In genomic region chr16:89830221-89830648, GRCm38 (mm10) we compare ENCODE assay signal across 10 mouse cellular contexts.
DNase-seq lines count a peak whose midpoint lies in the region; ATAC-seq and TF ChIP-seq lines count a peak whose summit lies in the region.
"Had no signal": no experiment of that assay in that cellular context is flagged by ENCODE, and none has a peak within 500 bp of the region (broad histone marks: within the 10 kb centered on the region; RNA-seq: fewer than 3 reads in every experiment).

No protein-coding gene starts in this region.

- intact Hi-C loops in gastrocnemius, adult 2 months (cut with DNase I): no loop called here

- peak overlapping the region; percentile 69; the same call in 1 of the 2 replicates for H3K27ac ChIP-seq in gastrocnemius, adult 2 months
- H3K27ac ChIP-seq in kidney, embryonic 15.5 days: 0 out of 2 replicates have a peak overlapping the region, but pooled peaks have one; percentile 48
- H3K27ac ChIP-seq in lung, embryonic 15.5 days: 0 out of 2 replicates have a peak overlapping the region, but pooled peaks have one; percentile 6
- H3K27ac ChIP-seq in forebrain, embryonic 15.5 days (replicated peaks): no peak overlapping the region
- H3K27ac ChIP-seq: neural tube, embryonic 12.5 days had no signal

- no peak for TF ChIP-seq CTCF in gastrocnemius, adult 2 months (IDR thresholded peaks at IDR 0.05)

- no peaks in the 10 kb centered on the region for H3K27me3 ChIP-seq in kidney, embryonic 15.5 days
- no peaks in the 10 kb centered on the region for H3K27me3 ChIP-seq in lung, embryonic 15.5 days
- H3K27me3 ChIP-seq in forebrain, embryonic 15.5 days: no peaks in the 10 kb centered on the region
- H3K27me3 ChIP-seq: CH12.LX; neural tube, embryonic 12.5 days had no signal

- H3K9me3 ChIP-seq in kidney, embryonic 15.5 days (replicated peaks): no peaks in the 10 kb centered on the region
- no peaks in the 10 kb centered on the region for H3K9me3 ChIP-seq in lung, embryonic 15.5 days
- H3K9me3 ChIP-seq in forebrain, embryonic 15.5 days: no peaks in the 10 kb centered on the region
- H3K9me3 ChIP-seq: neural tube, embryonic 12.5 days had no signal

- no peak for DNase-seq in gastrocnemius, adult 2 months
- DNase-seq in gastrocnemius, adult 18-20 months (ENCODE audit: low spot score): no peak
- peak; percentile 71 to 84 for DNase-seq in heart, adult 9 months (ENCODE audit: low spot score in 2 of 2)
- no peak for DNase-seq in urinary bladder, postnatal 36 days (ENCODE audit: low spot score in 2 of 2)
- DNase-seq in layer of hippocampus, postnatal 25 days (ENCODE audit: extremely low spot score in 1 of 2, low spot score in 1 of 2): no peak

- peak; percentile 63 for ATAC-seq in kidney, embryonic 15.5 days (replicated peaks; ENCODE audit: low FRiP score)
- ATAC-seq in lung, embryonic 15.5 days (ENCODE audit: borderline replicate concordance, extremely low read depth, low FRiP score, low TSS enrichment): peak; percentile 68; the same call in 1 of the 2 replicates
- no peak for ATAC-seq in forebrain, embryonic 15.5 days (replicated peaks)

- H3K4me2 ChIP-seq in kidney, embryonic 15.5 days: no peak overlapping the region
- H3K4me2 ChIP-seq in lung, embryonic 15.5 days: peak overlapping the region; percentile 23
- no peak overlapping the region for H3K4me2 ChIP-seq in forebrain, embryonic 15.5 days (replicated peaks)
- H3K4me2 ChIP-seq: neural tube, embryonic 12.5 days had no signal

- 64% methylated on average over 15 of the region's 15 CpGs for WGBS in kidney, embryonic 15.5 days
- WGBS in lung, embryonic 15.5 days: 54% methylated on average over 15 of the region's 15 CpGs
- WGBS in forebrain, embryonic 15.5 days: 81% methylated on average over 15 of the region's 15 CpGs

- H3K4me3 ChIP-seq in gastrocnemius, adult 2 months: peak overlapping the region; percentile 42
- no peak overlapping the region for H3K4me3 ChIP-seq in kidney, embryonic 15.5 days (replicated peaks)
- no peak overlapping the region for H3K4me3 ChIP-seq in lung, embryonic 15.5 days
- no peak overlapping the region for H3K4me3 ChIP-seq in forebrain, embryonic 15.5 days
- H3K4me3 ChIP-seq: neural tube, embryonic 12.5 days had no signal

- peaks cover 4% of the 10 kb centered on the region; the same call in 1 of the 2 replicates for H3K36me3 ChIP-seq in kidney, embryonic 15.5 days
- no peaks in the 10 kb centered on the region for H3K36me3 ChIP-seq in lung, embryonic 15.5 days
- H3K36me3 ChIP-seq in forebrain, embryonic 15.5 days: 0 out of 2 replicates have a peak, but pooled peaks cover 6% of the 10 kb centered on the region

- no peak overlapping the region for H3K9ac ChIP-seq in kidney, embryonic 15.5 days
- H3K9ac ChIP-seq in lung, embryonic 15.5 days: no peak overlapping the region
- H3K9ac ChIP-seq in forebrain, embryonic 15.5 days (replicated peaks): no peak overlapping the region
- H3K9ac ChIP-seq: neural tube, embryonic 12.5 days had no signal

- peaks cover 10% of the 10 kb centered on the region; the same call in 1 of the 2 replicates for H3K4me1 ChIP-seq in kidney, embryonic 15.5 days
- H3K4me1 ChIP-seq in lung, embryonic 15.5 days: peaks cover 10% of the 10 kb centered on the region; the same call in 1 of the 2 replicates
- peaks cover 5% of the 10 kb centered on the region; the same call in 1 of the 2 replicates for H3K4me1 ChIP-seq in forebrain, embryonic 15.5 days

Comparison
In these comparisons a context has a peak if more than half of its experiments do, and no peak if none do; other contexts are left out.
1. DNase-seq: peak in heart, adult 9 months (2 of 2); none in gastrocnemius, adult 2 months (single experiment), gastrocnemius, adult 18-20 months (single experiment), urinary bladder, postnatal 36 days (0 of 2) and layer of hippocampus, postnatal 25 days (0 of 2).